Mouse (Mus musculus): Measurements from ENCODE around the gene Vmn1r128. TPM values are rescaled to one million over a fixed set of nuclear protein-coding genes. Genes with fewer than 3 reads are reported as not detected.
"Not testable (repeated sequence)": the region's sequence is repeated elsewhere in the genome, so short reads cannot be mapped to it uniquely, and the experiment has no call there.

Gene Vmn1r128
- not detected in 2 replicates for polyA plus RNA-seq (2014; fragmentation: Nextera tagmentation; extraction: Ambion mirVana)

GRCm38 (mm10) chr7:21349073-21349472 is at the start of gene Vmn1r128:
TSS of gene Vmn1r128 (plus strand) at chr7:21349373.
- 72% methylated on average over 1 of the region's 1 CpGs for WGBS
- H3K9ac ChIP-seq (ENCODE audit: low read length); H3K4me3 ChIP-seq (ENCODE audit: low read depth, low read length); H3K4me2 ChIP-seq (ENCODE audit: low read length); H3K36me3 ChIP-seq (ENCODE audit: control insufficient read depth, insufficient read depth, low read length); ATAC-seq; H3K27ac ChIP-seq (ENCODE audit: low read depth, low read length); DNase-seq (ENCODE audit: low spot score); H3K27me3 ChIP-seq (replicated peaks; ENCODE audit: control insufficient read depth, insufficient read depth, low read length); H3K4me1 ChIP-seq (ENCODE audit: control insufficient read depth, insufficient read depth, low read length); H3K9me3 ChIP-seq (replicated peaks; ENCODE audit: control insufficient read depth, low read length): not testable (repeated sequence)

DNA sequence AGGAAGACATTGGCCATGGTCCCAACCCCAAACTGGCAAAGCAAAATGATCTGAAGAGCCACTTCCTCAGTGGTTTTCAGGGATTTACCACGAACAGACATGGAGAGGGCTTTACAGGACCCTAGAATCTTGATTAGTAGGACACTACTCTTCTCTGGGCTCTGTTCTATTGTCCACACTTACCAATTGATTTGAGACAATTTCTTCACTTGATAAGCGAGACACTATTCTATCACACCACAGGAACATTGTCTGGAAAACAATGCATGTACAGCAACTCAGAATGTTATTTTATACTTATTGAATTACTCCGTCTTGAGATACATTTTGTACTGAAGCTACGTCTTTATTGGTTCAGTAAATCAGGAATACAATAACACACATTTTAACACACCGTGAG is 47.8 kb upstream of the Vmn1r128 start, which contains the start of gene Vmn1r126:
Vmn1r126 (minus strand) TSS at position 101 of the 400 bp plus-strand sequence.
- H3K4me1 ChIP-seq (ENCODE audit: control insufficient read depth, insufficient read depth, low read length); H3K27ac ChIP-seq (ENCODE audit: low read depth, low read length); H3K27me3 ChIP-seq (replicated peaks; ENCODE audit: control insufficient read depth, insufficient read depth, low read length); DNase-seq (ENCODE audit: low spot score); H3K9ac ChIP-seq (ENCODE audit: low read length); ATAC-seq; H3K4me2 ChIP-seq (ENCODE audit: low read length); H3K4me3 ChIP-seq (ENCODE audit: low read depth, low read length); H3K9me3 ChIP-seq (replicated peaks; ENCODE audit: control insufficient read depth, low read length); H3K36me3 ChIP-seq (ENCODE audit: control insufficient read depth, insufficient read depth, low read length): not testable (repeated sequence)
- no CpG with 5 or more reads among the region's 5 CpGs for WGBS

DNA sequence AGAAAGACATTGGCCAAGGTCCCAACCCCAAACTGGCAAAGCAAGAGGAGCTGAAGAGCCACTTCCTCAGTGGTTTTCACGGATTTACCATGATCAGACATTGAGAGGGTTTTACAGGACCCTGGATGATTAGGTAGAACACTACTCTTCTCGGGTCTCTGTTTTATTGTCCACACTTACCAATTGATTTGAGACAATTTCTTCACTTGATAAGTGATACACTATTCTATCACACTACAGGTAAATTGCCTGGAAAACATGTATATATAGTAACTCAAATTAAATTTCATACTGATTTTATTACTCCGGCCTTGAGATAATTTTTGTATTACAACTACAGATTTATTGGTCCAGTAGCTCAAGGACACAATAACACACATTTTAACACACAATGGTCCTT is 29.4 kb upstream of the Vmn1r128 start, which contains the start of gene Vmn1r127:
Vmn1r127 (minus strand) TSS at position 101 of the 400 bp plus-strand sequence.
- DNase-seq (ENCODE audit: low spot score); ATAC-seq; H3K27ac ChIP-seq (ENCODE audit: low read depth, low read length); H3K27me3 ChIP-seq (replicated peaks; ENCODE audit: control insufficient read depth, insufficient read depth, low read length); H3K4me1 ChIP-seq (ENCODE audit: control insufficient read depth, insufficient read depth, low read length); H3K36me3 ChIP-seq (ENCODE audit: control insufficient read depth, insufficient read depth, low read length); H3K4me2 ChIP-seq (ENCODE audit: low read length); H3K4me3 ChIP-seq (ENCODE audit: low read depth, low read length); H3K9ac ChIP-seq (ENCODE audit: low read length); H3K9me3 ChIP-seq (replicated peaks; ENCODE audit: control insufficient read depth, low read length): not testable (repeated sequence)
- WGBS: no CpG with 5 or more reads among the region's 3 CpGs

- H3K27ac ChIP-seq (ENCODE audit: low read depth, low read length); H3K9ac ChIP-seq (ENCODE audit: low read length); H3K4me3 ChIP-seq (ENCODE audit: low read depth, low read length); ATAC-seq; DNase-seq (ENCODE audit: low spot score); H3K4me1 ChIP-seq (ENCODE audit: control insufficient read depth, insufficient read depth, low read length); H3K27me3 ChIP-seq (replicated peaks; ENCODE audit: control insufficient read depth, insufficient read depth, low read length); H3K36me3 ChIP-seq (ENCODE audit: control insufficient read depth, insufficient read depth, low read length); H3K4me2 ChIP-seq (ENCODE audit: low read length); H3K9me3 ChIP-seq (replicated peaks; ENCODE audit: control insufficient read depth, low read length): not testable (repeated sequence)
- no CpG with 5 or more reads among the region's 1 CpGs for WGBS
These were observed 12.0 kb downstream of the Vmn1r128 start, which contains the start of gene Vmn1r129 for GRCm38 (mm10) chr7:21361191-21361590. TSS of gene Vmn1r129 (minus strand) at chr7:21361291.

Other genes starting within 250 kb of the Vmn1r128 start
- not detected in 2 replicates for gene Vmn1r122, start 215.2 kb upstream of the Vmn1r128 start, polyA plus RNA-seq (2014; fragmentation: Nextera tagmentation; extraction: Ambion mirVana)
- not detected in 2 replicates for gene Vmn1r123, start 187.2 kb upstream of the Vmn1r128 start, polyA plus RNA-seq (2014; fragmentation: Nextera tagmentation; extraction: Ambion mirVana)
- gene Gm5157, start 158.9 kb upstream of the Vmn1r128 start, polyA plus RNA-seq (2014; fragmentation: Nextera tagmentation; extraction: Ambion mirVana): not detected in 2 replicates
- gene Vmn1r124, start 88.8 kb upstream of the Vmn1r128 start, polyA plus RNA-seq (2014; fragmentation: Nextera tagmentation; extraction: Ambion mirVana): not detected in 2 replicates
- not detected in 2 replicates for gene Vmn1r125, start 77.2 kb upstream of the Vmn1r128 start, polyA plus RNA-seq (2014; fragmentation: Nextera tagmentation; extraction: Ambion mirVana)
- gene Vmn1r126, start 47.9 kb upstream of the Vmn1r128 start, polyA plus RNA-seq (2014; fragmentation: Nextera tagmentation; extraction: Ambion mirVana): not detected in 2 replicates
- gene Vmn1r127, start 29.5 kb upstream of the Vmn1r128 start, polyA plus RNA-seq (2014; fragmentation: Nextera tagmentation; extraction: Ambion mirVana): not detected in 2 replicates
- gene Vmn1r129, start 11.9 kb downstream of the Vmn1r128 start, polyA plus RNA-seq (2014; fragmentation: Nextera tagmentation; extraction: Ambion mirVana): not detected in 2 replicates
- gene Gm6882, start 83.4 kb downstream of the Vmn1r128 start, polyA plus RNA-seq (2014; fragmentation: Nextera tagmentation; extraction: Ambion mirVana): not detected in 2 replicates
- gene Vmn1r130, start 162.4 kb downstream of the Vmn1r128 start, polyA plus RNA-seq (2014; fragmentation: Nextera tagmentation; extraction: Ambion mirVana): not detected in 2 replicates
- not detected in 2 replicates for gene Vmn1r131, start 196.7 kb downstream of the Vmn1r128 start, polyA plus RNA-seq (2014; fragmentation: Nextera tagmentation; extraction: Ambion mirVana)